In genomic region chr17:25472044-25472443, GRCm38 (mm10) we compare ENCODE assay signal across 16 mouse cellular contexts. TPM values are rescaled to one million over a fixed set of nuclear protein-coding genes. Genes with fewer than 3 reads are reported as not detected.
DNase-seq lines count a peak whose midpoint lies in the region; ATAC-seq and TF ChIP-seq lines count a peak whose summit lies in the region.
"Had no signal": no experiment of that assay in that cellular context is flagged by ENCODE, and none has a peak within 500 bp of the region (broad histone marks: within the 10 kb centered on the region; RNA-seq: fewer than 3 reads in every experiment).

No protein-coding gene starts in this region.

- 63% methylated on average over 14 of the region's 14 CpGs for WGBS in forebrain, embryonic 13.5 days
- 64% methylated on average over 14 of the region's 14 CpGs for WGBS in forebrain, embryonic 15.5 days
- 40% methylated on average over 14 of the region's 14 CpGs for WGBS in liver, embryonic 13.5 days (ENCODE audit: insufficient replicate concordance)

- H3K36me3 ChIP-seq in forebrain, embryonic 13.5 days (ENCODE audit: poor library complexity, severe bottlenecking): no peaks in the 10 kb centered on the region
- no peaks in the 10 kb centered on the region for H3K36me3 ChIP-seq in forebrain, embryonic 15.5 days
- H3K36me3 ChIP-seq in MEL (ENCODE audit: control insufficient read depth in 1 of 2, insufficient read depth in 2 of 2, low read length in 2 of 2): no peaks in the 10 kb centered on the region
- no peaks in the 10 kb centered on the region for H3K36me3 ChIP-seq in liver, embryonic 13.5 days
- H3K36me3 ChIP-seq: embryonic facial prominence, embryonic 10.5 days; neural tube, embryonic 12.5 days had no signal

- H3K79me2 ChIP-seq in MEL (ENCODE audit: control insufficient read depth, insufficient read depth, low read length, poor library complexity): no peaks in the 10 kb centered on the region

- peak; percentile 18 to 50 for DNase-seq in lung, adult 18-20 months
- no peak for DNase-seq in lung, postnatal 4 days
- DNase-seq in MEL (ENCODE audit: low read depth, low spot score): peak; percentile 6
- no peak for DNase-seq in liver, embryonic 13.5 days
- DNase-seq in spleen, adult 12 weeks (ENCODE audit: low spot score): no peak
- no peak for DNase-seq in left cerebral cortex, postnatal 25 days (ENCODE audit: low spot score in 2 of 2)
- DNase-seq: thymus, postnatal 25 days had no signal

- TF ChIP-seq CTCF in MEL (IDR thresholded peaks at IDR 0.05 in 2 of 3, conservative IDR thresholded peaks at IDR 0.05 in 1 of 3; ENCODE audit: control insufficient read depth in 1 of 3, insufficient read depth in 1 of 3, low read depth in 2 of 3, low read length in 3 of 3, poor library complexity in 1 of 3, severe bottlenecking in 1 of 3): no peak

- H3K9me3 ChIP-seq in forebrain, embryonic 13.5 days (replicated peaks): no peaks in the 10 kb centered on the region
- H3K9me3 ChIP-seq in forebrain, embryonic 15.5 days: no peaks in the 10 kb centered on the region
- no peaks in the 10 kb centered on the region for H3K9me3 ChIP-seq in MEL (replicated peaks; ENCODE audit: insufficient read depth, low read length)
- H3K9me3 ChIP-seq in liver, embryonic 13.5 days (replicated peaks): no peaks in the 10 kb centered on the region
- H3K9me3 ChIP-seq: embryonic facial prominence, embryonic 10.5 days; neural tube, embryonic 12.5 days had no signal

- intact Hi-C loops in left cerebral cortex, postnatal 25 days (cut with DNase I): loop anchor here (5.0 kb wide), 1 partner anchor 95 kb away; no protein-coding TSS in a partner anchor

- no peak for ATAC-seq in forebrain, embryonic 13.5 days
- no peak for ATAC-seq in forebrain, embryonic 15.5 days (replicated peaks)
- ATAC-seq in liver, embryonic 13.5 days (ENCODE audit: low read depth): no peak
- ATAC-seq: forebrain, embryonic 16.5 days had no signal

- no peak for TF ChIP-seq POLR2A in MEL (IDR thresholded peaks at IDR 0.05; ENCODE audit: control insufficient read depth in 1 of 2, insufficient read depth in 1 of 2, low read depth in 1 of 2, low read length in 2 of 2, poor library complexity in 1 of 2)

- TF ChIP-seq EP300 in MEL (IDR thresholded peaks at IDR 0.05; ENCODE audit: low read depth in 1 of 2, low read length in 2 of 2): no peak

- peaks cover 81% of the 10 kb centered on the region for H3K27me3 ChIP-seq in forebrain, embryonic 13.5 days
- peaks cover 40% of the 10 kb centered on the region for H3K27me3 ChIP-seq in forebrain, embryonic 15.5 days
- peaks cover 0 to 3% of the 10 kb centered on the region in 2 experiments; a peak in 1 of 4 replicates for H3K27me3 ChIP-seq in MEL (ENCODE audit: control insufficient read depth in 1 of 2, insufficient read depth in 2 of 2, low read length in 2 of 2)
- H3K27me3 ChIP-seq in liver, embryonic 13.5 days: peaks cover 45% of the 10 kb centered on the region

- no peak overlapping the region for H3K4me3 ChIP-seq in forebrain, embryonic 13.5 days
- H3K4me3 ChIP-seq in forebrain, embryonic 15.5 days: no peak overlapping the region
- no peak overlapping the region for H3K4me3 ChIP-seq in MEL (ENCODE audit: control insufficient read depth in 1 of 2, insufficient read depth in 1 of 2, low read depth in 2 of 2, low read length in 2 of 2)
- H3K4me3 ChIP-seq in liver, embryonic 13.5 days (replicated peaks): no peak overlapping the region
- H3K4me3 ChIP-seq: embryonic facial prominence, embryonic 10.5 days; neural tube, embryonic 12.5 days had no signal

- peak overlapping the region; percentile 8; the same call in 1 of the 2 replicates for H3K9ac ChIP-seq in forebrain, embryonic 13.5 days
- no peak overlapping the region for H3K9ac ChIP-seq in forebrain, embryonic 15.5 days (replicated peaks)
- H3K9ac ChIP-seq in MEL (ENCODE audit: control insufficient read depth, low read depth, low read length, poor library complexity, severe bottlenecking): no peak overlapping the region
- H3K9ac ChIP-seq in liver, embryonic 13.5 days: no peak overlapping the region
- H3K9ac ChIP-seq: neural tube, embryonic 12.5 days had no signal

- no peak overlapping the region for H3K27ac ChIP-seq in forebrain, embryonic 13.5 days
- no peak overlapping the region for H3K27ac ChIP-seq in forebrain, embryonic 15.5 days (replicated peaks)
- no peak overlapping the region for H3K27ac ChIP-seq in MEL (ENCODE audit: control insufficient read depth, low read depth, low read length)
- H3K27ac ChIP-seq in liver, embryonic 13.5 days: no peak overlapping the region
- H3K27ac ChIP-seq: embryonic facial prominence, embryonic 10.5 days; neural tube, embryonic 12.5 days had no signal

- TF ChIP-seq RAD21 in MEL (IDR thresholded peaks at IDR 0.05; ENCODE audit: low read depth, low read length): no peak

- H3K4me1 ChIP-seq in forebrain, embryonic 13.5 days: peaks cover 12% of the 10 kb centered on the region
- peaks cover 13% of the 10 kb centered on the region for H3K4me1 ChIP-seq in forebrain, embryonic 15.5 days
- H3K4me1 ChIP-seq in MEL (ENCODE audit: control insufficient read depth in 1 of 2, insufficient read depth in 2 of 2, low read length in 2 of 2): no peaks in the 10 kb centered on the region
- peaks cover 6% of the 10 kb centered on the region for H3K4me1 ChIP-seq in liver, embryonic 13.5 days (replicated peaks)

- no peak overlapping the region for H3K4me2 ChIP-seq in forebrain, embryonic 13.5 days
- H3K4me2 ChIP-seq in forebrain, embryonic 15.5 days (replicated peaks): no peak overlapping the region
- peak overlapping the region; percentile 39 for H3K4me2 ChIP-seq in liver, embryonic 13.5 days
- H3K4me2 ChIP-seq: neural tube, embryonic 12.5 days had no signal

TF ChIP-seq in MEL, 35 proteins besides CTCF, POLR2A, EP300 and RAD21:
- TF ChIP-seq USF2 (IDR thresholded peaks at IDR 0.05; ENCODE audit: borderline replicate concordance in 1 of 2, insufficient read depth in 1 of 2, low read depth in 1 of 2, low read length in 2 of 2) (no peak), GATA1 (IDR thresholded peaks at IDR 0.05; ENCODE audit: low read depth, low read length) (no peak), ZNF384 (IDR thresholded peaks at IDR 0.05; ENCODE audit: low read depth, low read length) (no peak), ZKSCAN1 (IDR thresholded peaks at IDR 0.05; ENCODE audit: low read depth, low read length) (no peak), USF1 (IDR thresholded peaks at IDR 0.05; ENCODE audit: low read depth, low read length) (no peak), JUND (IDR thresholded peaks at IDR 0.05; ENCODE audit: low read depth, low read length) (no peak), MAX (IDR thresholded peaks at IDR 0.05; ENCODE audit: low read length) (no peak), BHLHE40 (IDR thresholded peaks at IDR 0.05; ENCODE audit: borderline replicate concordance, low read depth, low read length) (no peak), MAFK (IDR thresholded peaks at IDR 0.05; ENCODE audit: borderline replicate concordance, low read depth, low read length) (no peak), MAZ (IDR thresholded peaks at IDR 0.05; ENCODE audit: low read depth, low read length) (no peak), POLR2AphosphoS5 (IDR thresholded peaks at IDR 0.05; ENCODE audit: borderline replicate concordance, low read depth, low read length) (no peak), MYC (IDR thresholded peaks at IDR 0.05; ENCODE audit: low read depth, low read length) (no peak), CHD2 (IDR thresholded peaks at IDR 0.05; ENCODE audit: low read length) (no peak), TBP (IDR thresholded peaks at IDR 0.05; ENCODE audit: low read depth, low read length) (no peak), TAL1 (IDR thresholded peaks at IDR 0.05; ENCODE audit: low read length) (no peak), UBTF (IDR thresholded peaks at IDR 0.05; ENCODE audit: borderline replicate concordance, insufficient read depth, low read depth, low read length) (no peak), SIN3A (IDR thresholded peaks at IDR 0.05; ENCODE audit: low read length) (no peak), GABPA (IDR thresholded peaks at IDR 0.05; ENCODE audit: low read depth, low read length) (no peak)
TF ChIP-seq in MEL: peak in this region for 0.

RNA-seq across cellular contexts. Expression of gene Tekt4, which starts 17.6 kb away (rescaled TPM):
- 0.57 and 0.82 TPM in 2 replicates for polyA plus RNA-seq in forebrain, embryonic 13.5 days (2015; fragmentation: Nextera tagmentation; extraction: Ambion mirVana)
- 1.00 and 1.9 TPM in 2 replicates for polyA plus RNA-seq in forebrain, embryonic 15.5 days (2015; fragmentation: Nextera tagmentation; extraction: Ambion mirVana)
- total RNA-seq in MEL (2012; rRNA removed): not detected in 2 replicates
- not detected for polyA plus RNA-seq in MEL (2012; ENCODE audit: insufficient read depth in 1 of 2, insufficient read length in 2 of 2, low read depth in 1 of 2, low replicate concordance in 2 of 2, missing spikeins in 1 of 2)
- not detected in 2 replicates for polyA plus RNA-seq in liver, embryonic 13.5 days (2015; fragmentation: Nextera tagmentation; extraction: Ambion mirVana)
- 1 to 10 TPM; 1.9 to 2.9 TPM for total RNA-seq in left cerebral cortex, postnatal 25 days (2021)
- total RNA-seq: adrenal gland, postnatal 4 days; heart, postnatal 10 days; megakaryocyte, adult 5-6 weeks had no signal
- polyA plus RNA-seq: embryonic facial prominence, embryonic 10.5 days; small intestine, adult 2 months had no signal

RNA-seq across cellular contexts. Expression of gene Sstr5, which starts 25.0 kb away (rescaled TPM):
- polyA plus RNA-seq in forebrain, embryonic 13.5 days (2015; fragmentation: Nextera tagmentation; extraction: Ambion mirVana): 0.10 and 0.11 TPM in 2 replicates
- 0.11 and 0.29 TPM in 2 replicates for polyA plus RNA-seq in forebrain, embryonic 15.5 days (2015; fragmentation: Nextera tagmentation; extraction: Ambion mirVana)
- not detected in 2 replicates for total RNA-seq in MEL (2012; rRNA removed)
- not detected for polyA plus RNA-seq in MEL (2012; ENCODE audit: insufficient read depth in 1 of 2, insufficient read length in 2 of 2, low read depth in 1 of 2, low replicate concordance in 2 of 2, missing spikeins in 1 of 2)
- not detected in 2 replicates for polyA plus RNA-seq in liver, embryonic 13.5 days (2015; fragmentation: Nextera tagmentation; extraction: Ambion mirVana)
- under 1 TPM in 1 of 2 experiments, not detected in 1; 0.60 TPM for total RNA-seq in left cerebral cortex, postnatal 25 days (2021)
- total RNA-seq: heart, postnatal 10 days; megakaryocyte, adult 5-6 weeks had no signal
- polyA plus RNA-seq: neural tube, embryonic 12.5 days had no signal

RNA-seq across cellular contexts. Expression of gene Cacna1h, which starts 38.5 kb away (rescaled TPM):
- 7.9 and 9.1 TPM in 2 replicates for polyA plus RNA-seq in forebrain, embryonic 13.5 days (2015; fragmentation: Nextera tagmentation; extraction: Ambion mirVana)
- polyA plus RNA-seq in forebrain, embryonic 15.5 days (2015; fragmentation: Nextera tagmentation; extraction: Ambion mirVana): 13.8 and 15.8 TPM in 2 replicates
- 0.31 TPM in 1 of 2 replicates, not detected in the other for total RNA-seq in MEL (2012; rRNA removed)
- under 1 TPM in 1 of 2 experiments, not detected in 1; 0.25 TPM for polyA plus RNA-seq in MEL (2012; ENCODE audit: insufficient read depth in 1 of 2, insufficient read length in 2 of 2, low read depth in 1 of 2, low replicate concordance in 2 of 2, missing spikeins in 1 of 2)
- polyA plus RNA-seq in liver, embryonic 13.5 days (2015; fragmentation: Nextera tagmentation; extraction: Ambion mirVana): 0.39 and 0.66 TPM in 2 replicates
- 10 to 100 TPM; 39.0 to 39.5 TPM for total RNA-seq in left cerebral cortex, postnatal 25 days (2021)
- total RNA-seq: megakaryocyte, adult 5-6 weeks had no signal

Comparison
In these comparisons a context has a peak if more than half of its experiments do, and no peak if none do; other contexts are left out.
1. DNase-seq: peak in lung, adult 18-20 months (2 of 2) and MEL (single experiment); none in lung, postnatal 4 days (0 of 2), liver, embryonic 13.5 days (single experiment), spleen, adult 12 weeks (single experiment) and left cerebral cortex, postnatal 25 days (0 of 2).